Comparison of ENCODE assay signal across 14 mouse cellular contexts in genomic region chr2:6403991-6404390, GRCm38 (mm10).
DNase-seq lines count a peak whose midpoint lies in the region; ATAC-seq and TF ChIP-seq lines count a peak whose summit lies in the region.
"Had no signal": no experiment of that assay in that cellular context is flagged by ENCODE, and none has a peak within 500 bp of the region (broad histone marks: within the 10 kb centered on the region; RNA-seq: fewer than 3 reads in every experiment).

No protein-coding gene starts in this region.

- DNase-seq in hindbrain, embryonic 11.5 days (ENCODE audit: low spot score), result peak; percentile 9
- no peak for DNase-seq in hindbrain, postnatal 0 days (ENCODE audit: low spot score)
- no peak for DNase-seq in neural tube, embryonic 10.5 days (ENCODE audit: extremely low spot score, low spot score)
- no peak for DNase-seq in liver, postnatal 0 days
- peak; percentile 11 for DNase-seq in retina, embryonic 14.5 days (ENCODE audit: low spot score)
- no peak for DNase-seq in left cerebral cortex, adult 18-20 months (ENCODE audit: low spot score in 2 of 2)
- no peak for DNase-seq in testis, postnatal 14 days (ENCODE audit: low spot score)
- DNase-seq: gastrocnemius, postnatal 25 days; lung, postnatal 10 days; thymus, postnatal 4 days had no signal

- H3K4me2 ChIP-seq in hindbrain, embryonic 11.5 days (replicated peaks; ENCODE audit: low read depth, low read length), result no peak overlapping the region
- H3K4me2 ChIP-seq in hindbrain, postnatal 0 days (ENCODE audit: low read depth, low read length), result no peak overlapping the region
- no peak overlapping the region for H3K4me2 ChIP-seq in neural tube, embryonic 12.5 days (replicated peaks)
- H3K4me2 ChIP-seq in liver, postnatal 0 days (ENCODE audit: low read depth, low read length), result no peak overlapping the region
- H3K4me2 ChIP-seq: limb, embryonic 15.5 days had no signal

- H3K4me1 ChIP-seq in hindbrain, embryonic 11.5 days (replicated peaks; ENCODE audit: control insufficient read depth, insufficient read depth, low read length), result no peaks in the 10 kb centered on the region; the same call in 1 of the 2 replicates
- H3K4me1 ChIP-seq in hindbrain, postnatal 0 days (ENCODE audit: insufficient read depth, low read length), result no peaks in the 10 kb centered on the region
- H3K4me1 ChIP-seq in neural tube, embryonic 12.5 days, result peaks cover 27% of the 10 kb centered on the region
- H3K4me1 ChIP-seq in liver, postnatal 0 days (ENCODE audit: insufficient read depth), result no peaks in the 10 kb centered on the region; the same call in 1 of the 2 replicates

- H3K27me3 ChIP-seq in hindbrain, embryonic 11.5 days (ENCODE audit: control insufficient read depth, insufficient read depth, low read length), result no peaks in the 10 kb centered on the region
- no peaks in the 10 kb centered on the region for H3K27me3 ChIP-seq in hindbrain, postnatal 0 days (ENCODE audit: insufficient read depth, low read length)
- no peaks in the 10 kb centered on the region for H3K27me3 ChIP-seq in neural tube, embryonic 12.5 days (replicated peaks)
- H3K27me3 ChIP-seq in liver, postnatal 0 days (ENCODE audit: insufficient read depth, low read length), result no peaks in the 10 kb centered on the region
- H3K27me3 ChIP-seq: limb, embryonic 15.5 days had no signal

- 0 out of 2 replicates have a peak overlapping the region, but pooled peaks have one; percentile 3 for H3K27ac ChIP-seq in hindbrain, embryonic 11.5 days (ENCODE audit: low read depth, low read length)
- H3K27ac ChIP-seq in hindbrain, postnatal 0 days, result no peak overlapping the region
- no peak overlapping the region for H3K27ac ChIP-seq in neural tube, embryonic 12.5 days
- H3K27ac ChIP-seq in liver, postnatal 0 days (ENCODE audit: low read depth), result no peak overlapping the region
- H3K27ac ChIP-seq: left cerebral cortex, adult 2 months; limb, embryonic 15.5 days had no signal

- 55% methylated on average over 3 of the region's 3 CpGs for WGBS in hindbrain, embryonic 11.5 days
- 54% methylated on average over 3 of the region's 3 CpGs for WGBS in hindbrain, postnatal 0 days
- 36% methylated on average over 3 of the region's 3 CpGs for WGBS in neural tube, embryonic 12.5 days
- 63% methylated on average over 3 of the region's 3 CpGs for WGBS in liver, postnatal 0 days (ENCODE audit: insufficient replicate concordance)

- no peak overlapping the region for H3K4me3 ChIP-seq in hindbrain, embryonic 11.5 days (ENCODE audit: low read depth, low read length)
- no peak overlapping the region for H3K4me3 ChIP-seq in hindbrain, postnatal 0 days (ENCODE audit: low read length)
- H3K4me3 ChIP-seq in neural tube, embryonic 12.5 days, result no peak overlapping the region
- no peak overlapping the region for H3K4me3 ChIP-seq in liver, postnatal 0 days (ENCODE audit: low read depth, low read length)
- H3K4me3 ChIP-seq: left cerebral cortex, adult 2 months; limb, embryonic 15.5 days had no signal

- no peaks in the 10 kb centered on the region for H3K9me3 ChIP-seq in hindbrain, embryonic 11.5 days (ENCODE audit: control insufficient read depth, low read length)
- H3K9me3 ChIP-seq in hindbrain, postnatal 0 days (ENCODE audit: low read length), result no peaks in the 10 kb centered on the region
- no peaks in the 10 kb centered on the region for H3K9me3 ChIP-seq in neural tube, embryonic 12.5 days
- H3K9me3 ChIP-seq in liver, postnatal 0 days (ENCODE audit: low read length), result no peaks in the 10 kb centered on the region
- H3K9me3 ChIP-seq: limb, embryonic 15.5 days had no signal

- H3K9ac ChIP-seq in hindbrain, embryonic 11.5 days (ENCODE audit: low read depth, low read length), result no peak overlapping the region
- H3K9ac ChIP-seq in hindbrain, postnatal 0 days (replicated peaks; ENCODE audit: low read length), result no peak overlapping the region
- H3K9ac ChIP-seq in neural tube, embryonic 12.5 days, result no peak overlapping the region
- H3K9ac ChIP-seq in liver, postnatal 0 days (replicated peaks), result no peak overlapping the region
- H3K9ac ChIP-seq: limb, embryonic 15.5 days had no signal

- TF ChIP-seq CTCF in hindbrain, postnatal 0 days (IDR thresholded peaks at IDR 0.05; ENCODE audit: low read depth), result no peak
- no peak for TF ChIP-seq CTCF in liver, postnatal 0 days (IDR thresholded peaks at IDR 0.05; ENCODE audit: low read depth)

- no peaks in the 10 kb centered on the region for H3K36me3 ChIP-seq in hindbrain, embryonic 11.5 days (ENCODE audit: control insufficient read depth, insufficient read depth, low read length)
- H3K36me3 ChIP-seq in hindbrain, postnatal 0 days (ENCODE audit: insufficient read depth, low read length), result no peaks in the 10 kb centered on the region
- H3K36me3 ChIP-seq in neural tube, embryonic 12.5 days, result no peaks in the 10 kb centered on the region
- H3K36me3 ChIP-seq in liver, postnatal 0 days (replicated peaks; ENCODE audit: insufficient read depth, low read length), result no peaks in the 10 kb centered on the region
- H3K36me3 ChIP-seq: limb, embryonic 15.5 days had no signal

- ATAC-seq in hindbrain, embryonic 11.5 days (ENCODE audit: low FRiP score), result 0 out of 2 replicates have a peak, but pooled peaks have one; percentile 6
- no peak for ATAC-seq in hindbrain, postnatal 0 days
- peak; percentile 10; the same call in 1 of the 2 replicates for ATAC-seq in neural tube, embryonic 12.5 days (ENCODE audit: low FRiP score, low read depth)
- ATAC-seq in liver, postnatal 0 days, result peak; percentile 20; the same call in 1 of the 2 replicates
- ATAC-seq: CD4-positive, CD25-positive, alpha-beta regulatory T cell, adult 4 months had no signal

- TF ChIP-seq EP300 in liver, postnatal 0 days (IDR thresholded peaks at IDR 0.05; ENCODE audit: low read depth), result no peak

Comparison
In these comparisons a context has a peak if more than half of its experiments do, and no peak if none do; other contexts are left out.
1. DNase-seq: peak in hindbrain, embryonic 11.5 days (single experiment) and retina, embryonic 14.5 days (single experiment); none in hindbrain, postnatal 0 days (single experiment), neural tube, embryonic 10.5 days (single experiment), liver, postnatal 0 days (single experiment), left cerebral cortex, adult 18-20 months (0 of 2) and testis, postnatal 14 days (single experiment).